Mouse (Mus musculus): Measurements from ENCODE around the gene Rbmx2. TPM values are rescaled to one million over a fixed set of nuclear protein-coding genes. Genes with fewer than 3 reads are reported as not detected.

The Rbmx2 gene
- not detected in 2 replicates for polyA plus RNA-seq (2012; ENCODE audit: insufficient read depth, insufficient read length, low replicate concordance, missing spikeins)

- WGBS, result 14% methylated on average over 41 of the region's 42 CpGs
- TF ChIP-seq POLR2A (IDR thresholded peaks at IDR 0.05; ENCODE audit: insufficient read depth, low read depth, low read length) (no peak), CTCF (IDR thresholded peaks at IDR 0.05; ENCODE audit: insufficient read depth, low read depth, low read length) (no peak)
- no peak within 1 kb of the TSS for H3K27ac ChIP-seq (ENCODE audit: insufficient read depth, low read depth, low read length)
- H3K4me1 ChIP-seq (ENCODE audit: control insufficient read depth, insufficient read depth, low read length), result peaks cover 4% of the 10 kb centered on the region; the same call in 1 of the 2 replicates
- peak within 1 kb of the TSS; percentile 65 for H3K4me3 ChIP-seq (ENCODE audit: insufficient read depth, low read depth, low read length)
These were observed at the start of gene Rbmx2 for GRCm38 (mm10) chrX:48694864-48695371. Gene Rbmx2 (plus strand): TSS chrX:48695004.

DNA sequence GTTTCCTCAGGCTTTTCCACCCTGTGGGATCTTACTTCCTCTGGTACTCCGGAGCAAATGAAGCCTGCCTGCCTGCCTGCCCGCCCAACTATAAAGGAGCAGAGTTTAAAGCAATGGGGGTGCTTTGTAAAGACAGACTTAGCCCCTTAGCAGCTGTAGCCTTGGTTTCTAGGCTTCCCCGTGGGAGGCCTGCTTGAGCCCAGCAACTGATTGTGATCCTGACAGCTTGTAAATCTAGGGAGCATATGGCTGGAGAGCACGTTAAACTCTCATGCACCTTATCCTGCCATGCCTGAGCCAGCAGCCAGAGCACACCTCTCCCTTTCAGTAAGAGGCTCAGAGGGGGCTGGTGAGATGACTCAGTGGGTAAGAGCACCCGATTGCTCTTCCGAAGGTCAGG lies 28.0 kb upstream of the Rbmx2 start:
- 35% methylated on average over 6 of the region's 6 CpGs for WGBS
- no peak for TF ChIP-seq POLR2A (IDR thresholded peaks at IDR 0.05; ENCODE audit: insufficient read depth, low read depth, low read length)
- TF ChIP-seq CTCF (IDR thresholded peaks at IDR 0.05; ENCODE audit: insufficient read depth, low read depth, low read length), result no peak
- H3K27ac ChIP-seq (ENCODE audit: insufficient read depth, low read depth, low read length), result no peak overlapping the region
- H3K4me3 ChIP-seq (ENCODE audit: insufficient read depth, low read depth, low read length), result no peak overlapping the region
- H3K4me1 ChIP-seq (ENCODE audit: control insufficient read depth, insufficient read depth, low read length), result no peaks in the 10 kb centered on the region

- WGBS, result 71% methylated on average over 3 of the region's 3 CpGs
- no peak overlapping the region for H3K27ac ChIP-seq (ENCODE audit: insufficient read depth, low read depth, low read length)
These were observed 25.2 kb upstream of the Rbmx2 start for GRCm38 (mm10) chrX:48669588-48669987.

GRCm38 (mm10) chrX:48671714-48672113 lies 23.1 kb upstream of the Rbmx2 start:
- TF ChIP-seq CTCF (IDR thresholded peaks at IDR 0.05; ENCODE audit: insufficient read depth, low read depth, low read length), result no peak
- TF ChIP-seq POLR2A (IDR thresholded peaks at IDR 0.05; ENCODE audit: insufficient read depth, low read depth, low read length), result no peak
- no peak overlapping the region for H3K4me3 ChIP-seq (ENCODE audit: insufficient read depth, low read depth, low read length)
- H3K4me1 ChIP-seq (ENCODE audit: control insufficient read depth, insufficient read depth, low read length), result no peaks in the 10 kb centered on the region
- no peak overlapping the region for H3K27ac ChIP-seq (ENCODE audit: insufficient read depth, low read depth, low read length)
- 67% methylated on average over 3 of the region's 3 CpGs for WGBS

More at GRCm38 (mm10) chrX:48669588-48669987, 25.2 kb upstream of the Rbmx2 start:
- Histone ChIP-seq H3K4me3 (ENCODE audit: insufficient read depth, low read depth, low read length) (no peak overlapping the region), H3K4me1 (ENCODE audit: control insufficient read depth, insufficient read depth, low read length) (no peaks in the 10 kb centered on the region)
- TF ChIP-seq CTCF (IDR thresholded peaks at IDR 0.05; ENCODE audit: insufficient read depth, low read depth, low read length) (no peak), POLR2A (IDR thresholded peaks at IDR 0.05; ENCODE audit: insufficient read depth, low read depth, low read length) (no peak)

DNA sequence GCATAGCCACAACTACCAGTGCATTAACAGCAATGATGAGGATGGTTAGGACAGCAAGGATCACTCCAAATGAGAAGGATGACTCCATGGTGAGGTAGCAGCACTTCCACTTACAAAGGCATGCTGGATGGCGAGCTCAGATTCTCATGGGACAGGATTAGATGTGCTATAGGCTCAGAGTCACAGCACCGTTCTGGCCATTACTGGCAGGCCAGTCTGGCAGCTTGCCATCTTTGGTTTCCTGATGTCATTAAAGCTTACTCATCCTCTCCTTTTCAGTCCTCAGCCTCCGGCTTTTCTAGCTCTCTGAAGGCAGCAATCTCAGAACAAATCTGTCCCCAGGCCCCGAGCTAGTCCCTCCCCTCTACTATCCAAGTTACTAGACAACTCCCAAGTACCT lies 20.6 kb upstream of the Rbmx2 start, which contains the start of gene Gpr119:
Gene Gpr119, minus strand, starts transcription at position 308 of the 400 bp plus-strand sequence.
- H3K27ac ChIP-seq (ENCODE audit: insufficient read depth, low read depth, low read length), result no peak within 1 kb of the TSS
- no peak for TF ChIP-seq POLR2A (IDR thresholded peaks at IDR 0.05; ENCODE audit: insufficient read depth, low read depth, low read length)
- TF ChIP-seq CTCF (IDR thresholded peaks at IDR 0.05; ENCODE audit: insufficient read depth, low read depth, low read length), result no peak
- 55% methylated on average over 4 of the region's 4 CpGs for WGBS
- no peaks in the 10 kb centered on the region for H3K4me1 ChIP-seq (ENCODE audit: control insufficient read depth, insufficient read depth, low read length)
- H3K4me3 ChIP-seq (ENCODE audit: insufficient read depth, low read depth, low read length), result no peak within 1 kb of the TSS

- 12% methylated on average over 3 of the region's 3 CpGs for WGBS
- no peak overlapping the region for H3K4me3 ChIP-seq (ENCODE audit: insufficient read depth, low read depth, low read length)
- H3K27ac ChIP-seq (ENCODE audit: insufficient read depth, low read depth, low read length), result no peak overlapping the region
- no peak for TF ChIP-seq POLR2A (IDR thresholded peaks at IDR 0.05; ENCODE audit: insufficient read depth, low read depth, low read length)
- TF ChIP-seq CTCF (IDR thresholded peaks at IDR 0.05; ENCODE audit: insufficient read depth, low read depth, low read length), result no peak
- H3K4me1 ChIP-seq (ENCODE audit: control insufficient read depth, insufficient read depth, low read length), result no peaks in the 10 kb centered on the region
These were observed 11.4 kb upstream of the Rbmx2 start for GRCm38 (mm10) chrX:48683451-48683850.

DNA sequence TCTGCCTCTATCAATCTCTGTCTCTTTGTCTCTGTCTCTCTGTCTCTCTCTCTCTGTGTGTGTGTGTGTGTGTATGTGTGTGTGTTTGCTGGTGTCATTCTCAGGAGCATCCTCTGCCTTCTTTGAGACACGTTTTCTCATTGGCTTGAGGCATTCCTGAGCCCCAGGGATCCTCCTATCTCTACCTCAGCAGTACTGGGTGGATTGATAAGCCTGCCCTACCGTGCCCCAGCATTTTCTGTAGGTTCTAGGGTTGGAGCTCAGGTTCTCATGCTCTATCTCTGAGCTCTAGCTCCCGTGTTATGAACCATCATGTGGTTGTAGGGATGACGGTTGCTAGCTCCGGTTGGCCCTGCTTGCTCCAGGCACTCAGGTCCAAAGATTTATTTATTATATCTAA lies 10.9 kb upstream of the Rbmx2 start:
- 80% methylated on average over 5 of the region's 5 CpGs for WGBS
- TF ChIP-seq POLR2A (IDR thresholded peaks at IDR 0.05; ENCODE audit: insufficient read depth, low read depth, low read length), result no peak
- TF ChIP-seq CTCF (IDR thresholded peaks at IDR 0.05; ENCODE audit: insufficient read depth, low read depth, low read length), result no peak

DNA sequence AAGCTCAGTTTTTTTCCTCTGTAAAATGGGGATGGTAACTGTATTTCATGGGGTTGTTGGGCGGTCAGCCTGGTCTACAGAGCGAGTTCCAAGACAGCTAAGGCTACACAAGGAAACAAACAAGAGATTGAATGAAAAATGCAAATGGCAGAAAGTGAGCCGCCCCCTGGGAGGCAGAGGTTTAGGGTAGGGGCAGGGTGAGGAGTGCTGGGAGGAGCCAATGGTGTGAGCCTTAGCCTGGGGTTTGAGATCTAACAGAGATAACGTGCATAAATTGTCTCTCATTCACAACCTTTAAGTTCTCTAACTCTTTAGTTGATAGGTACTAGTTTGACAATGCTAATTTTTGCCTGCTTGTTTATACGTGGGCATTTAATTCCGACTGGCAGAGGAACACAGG lies 344 bp upstream of the Rbmx2 start:
- WGBS, result 5% methylated on average over 6 of the region's 6 CpGs
- peak overlapping the region; percentile 65 for H3K4me3 ChIP-seq (ENCODE audit: insufficient read depth, low read depth, low read length)
- H3K4me1 ChIP-seq (ENCODE audit: control insufficient read depth, insufficient read depth, low read length), result peaks cover 4% of the 10 kb centered on the region; the same call in 1 of the 2 replicates
- TF ChIP-seq CTCF (IDR thresholded peaks at IDR 0.05; ENCODE audit: insufficient read depth, low read depth, low read length) (no peak), POLR2A (IDR thresholded peaks at IDR 0.05; ENCODE audit: insufficient read depth, low read depth, low read length) (no peak)
- no peak overlapping the region for H3K27ac ChIP-seq (ENCODE audit: insufficient read depth, low read depth, low read length)

More for the DNA sequence above, 10.9 kb upstream of the Rbmx2 start:
- no peak overlapping the region for H3K27ac ChIP-seq (ENCODE audit: insufficient read depth, low read depth, low read length)
- no peaks in the 10 kb centered on the region for H3K4me1 ChIP-seq (ENCODE audit: control insufficient read depth, insufficient read depth, low read length)
- no peak overlapping the region for H3K4me3 ChIP-seq (ENCODE audit: insufficient read depth, low read depth, low read length)

DNA sequence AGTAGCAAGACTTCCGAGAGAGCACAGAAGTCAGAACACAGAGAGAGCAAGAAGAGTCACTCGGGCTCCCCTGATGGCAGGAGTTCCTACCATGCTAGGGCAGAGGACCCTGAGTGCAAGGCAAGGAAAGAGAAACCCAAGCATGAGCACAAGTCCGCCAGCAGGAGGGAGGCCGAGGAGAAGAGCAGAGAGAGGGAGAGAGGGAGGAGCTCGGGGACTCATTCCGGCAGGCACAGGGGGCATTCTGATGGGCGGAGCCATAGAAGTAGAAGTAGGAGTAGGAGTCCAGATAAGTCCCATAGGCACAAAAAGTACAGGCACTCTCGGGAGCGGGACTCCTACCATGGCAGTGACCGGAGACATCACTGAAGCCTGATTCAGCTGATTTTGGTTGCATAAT lies 14.9 kb downstream of the Rbmx2 start:
- WGBS, result 90% methylated on average over 10 of the region's 10 CpGs
- Histone ChIP-seq H3K4me3 (ENCODE audit: insufficient read depth, low read depth, low read length) (no peak overlapping the region), H3K27ac (ENCODE audit: insufficient read depth, low read depth, low read length) (no peak overlapping the region), H3K4me1 (ENCODE audit: control insufficient read depth, insufficient read depth, low read length) (no peaks in the 10 kb centered on the region)
- no peak for TF ChIP-seq CTCF (IDR thresholded peaks at IDR 0.05; ENCODE audit: insufficient read depth, low read depth, low read length)
- TF ChIP-seq POLR2A (IDR thresholded peaks at IDR 0.05; ENCODE audit: insufficient read depth, low read depth, low read length), result no peak

Data from olfactory bulb, adult 2 months (tissue).